Mouse (Mus musculus) CH12.LX (cell line): ENCODE measurements at regions not wholly inside any gene's neighbourhood (a gene's known extent, or its start where the extent isn't known, plus 50 kb on each side); places are given as distances from the start of the nearest gene placed in this dataset.
A peak's percentile ranks its signal among the peaks of the same experiment; 100 is the strongest.

Experiments used
- DNase-seq: peaks from one replicate; pipeline ENCODE4 v3.0.0-alpha.2; 2013; ENCODE audit errors: extremely low read depth
- H3K27ac ChIP-seq: 2 replicates; pipeline ENCODE4 v1.5.1; 2012; ENCODE audit warnings: low read depth, mild to moderate bottlenecking, control low read depth, moderate library complexity; ENCODE audit not compliant: insufficient read depth
- H3K27me3 ChIP-seq: replicated peaks from 2 replicates; pipeline ENCODE3; 2012; ENCODE audit warnings: inconsistent platforms
- H3K36me3 ChIP-seq, 2 experiments: replicated peaks in 1 of 2; 2 replicates each; pipeline versions ENCODE3 to v1.6.1; 2012; ENCODE audit warnings: inconsistent platforms in 1 of 2, low read length in 1 of 2, mild to moderate bottlenecking in 1 of 2, mixed read lengths in 1 of 2, moderate library complexity in 1 of 2; ENCODE audit not compliant: control insufficient read depth in 1 of 2, insufficient read depth in 1 of 2
- H3K4me1 ChIP-seq, 2 experiments: 2 replicates each; pipeline ENCODE4 v1.6.1; 2012; ENCODE audit warnings: inconsistent platforms in 1 of 2, moderate library complexity in 1 of 2; ENCODE audit not compliant: insufficient read depth in 2 of 2, control insufficient read depth in 1 of 2
- H3K4me2 ChIP-seq: 2 replicates; pipeline ENCODE4 v1.6.1; 2012; ENCODE audit warnings: low read depth, mild to moderate bottlenecking, control low read depth; ENCODE audit not compliant: poor library complexity, insufficient read depth, severe bottlenecking
- H3K4me3 ChIP-seq, 3 experiments: fragments of 150-350 bp in 1 of 3; sonication (generic) in 1 of 3; replicated peaks in 1 of 3; 2 replicates each; pipeline versions ENCODE3 to v1.5.1; 2011 to 2012; ENCODE audit warnings: low read depth in 2 of 3, low read length in 2 of 3, mild to moderate bottlenecking in 2 of 3, moderate library complexity in 2 of 3, control low read depth in 1 of 3, improper control_type of control experiment in 1 of 3, inconsistent platforms in 1 of 3, mixed read lengths in 1 of 3; ENCODE audit not compliant: poor library complexity in 1 of 3
- H3K79me2 ChIP-seq: replicated peaks from 2 replicates; pipeline ENCODE4 v1.6.1; 2012; ENCODE audit warnings: mild to moderate bottlenecking, moderate library complexity; ENCODE audit not compliant: control insufficient read depth, poor library complexity, insufficient read depth, severe bottlenecking; ENCODE audit errors: extremely low read depth
- H3K9ac ChIP-seq: 2 replicates; pipeline ENCODE4 v1.6.1; 2012; ENCODE audit warnings: low read depth, mild to moderate bottlenecking, control low read depth, moderate library complexity; ENCODE audit not compliant: insufficient read depth
- H3K9me3 ChIP-seq: replicated peaks from 2 replicates; pipeline ENCODE3; 2012; ENCODE audit warnings: low read length, inconsistent platforms, mixed read lengths
- BHLHE40 ChIP-seq: IDR thresholded peaks from 2 replicates; pipeline ENCODE4 v1.6.1; 2011; ENCODE audit warnings: mild to moderate bottlenecking, low read depth, low read length, improper control_type of control experiment
- CHD2 ChIP-seq: IDR thresholded peaks from 2 replicates; pipeline ENCODE4 v1.6.1; 2011; ENCODE audit warnings: low read length, improper control_type of control experiment
- ELF1 ChIP-seq: IDR thresholded peaks from 2 replicates; pipeline ENCODE4 v1.6.1; 2014; ENCODE audit warnings: low read depth, mild to moderate bottlenecking, inconsistent platforms, low read length, improper control_type of control experiment
- EP300 ChIP-seq: IDR thresholded peaks from 2 replicates; pipeline ENCODE4 v1.6.1; 2011; ENCODE audit warnings: low read length, improper control_type of control experiment
- ETS1 ChIP-seq: conservative IDR thresholded peaks from 2 replicates; pipeline ENCODE4 v1.6.1; 2012; ENCODE audit warnings: low read depth, mild to moderate bottlenecking, inconsistent platforms, low read length, improper control_type of control experiment, moderate library complexity
- HCFC1 ChIP-seq: IDR thresholded peaks from 2 replicates; pipeline ENCODE4 v1.6.1; 2012; ENCODE audit warnings: low read depth, mild to moderate bottlenecking, inconsistent platforms, low read length, improper control_type of control experiment
- JUND ChIP-seq: conservative IDR thresholded peaks from 2 replicates; pipeline ENCODE4 v1.6.1; 2011; ENCODE audit warnings: low read depth, low read length, improper control_type of control experiment
- MAX ChIP-seq: IDR thresholded peaks from 2 replicates; pipeline ENCODE4 v1.6.1; 2011; ENCODE audit warnings: low read length, improper control_type of control experiment
- MEF2A ChIP-seq: IDR thresholded peaks from 2 replicates; pipeline ENCODE4 v1.6.1; 2014; ENCODE audit warnings: low read depth, mild to moderate bottlenecking, inconsistent platforms, low read length, improper control_type of control experiment, borderline replicate concordance
- MYC ChIP-seq: IDR thresholded peaks from 2 replicates; pipeline ENCODE4 v1.6.1; 2011; ENCODE audit warnings: low read depth, mild to moderate bottlenecking, improper control_type of control experiment, low read length
- NELFE ChIP-seq: IDR thresholded peaks from 2 replicates; pipeline ENCODE4 v1.6.1; 2011; ENCODE audit warnings: low read depth, low read length, improper control_type of control experiment
- NRF1 ChIP-seq: IDR thresholded peaks from 2 replicates; pipeline ENCODE4 v1.6.1; 2014; ENCODE audit warnings: low read depth, mild to moderate bottlenecking, inconsistent platforms, low read length, improper control_type of control experiment, moderate library complexity
- PAX5 ChIP-seq: IDR thresholded peaks from 2 replicates; pipeline ENCODE4 v1.6.1; 2012; ENCODE audit warnings: low read length, inconsistent platforms, mixed read lengths
- RAD21 ChIP-seq: IDR thresholded peaks from 2 replicates; pipeline ENCODE4 v1.6.1; 2011; ENCODE audit warnings: low read depth, mild to moderate bottlenecking, low read length, improper control_type of control experiment, moderate library complexity
- RCOR1 ChIP-seq: conservative IDR thresholded peaks from 2 replicates; pipeline ENCODE4 v1.6.1; 2012; ENCODE audit warnings: low read depth, mild to moderate bottlenecking, inconsistent platforms, low read length, improper control_type of control experiment
- TCF12 ChIP-seq: IDR thresholded peaks from 2 replicates; pipeline ENCODE4 v1.6.1; 2014; ENCODE audit warnings: low read depth, mild to moderate bottlenecking, inconsistent platforms, low read length, improper control_type of control experiment
- ZKSCAN1 ChIP-seq: IDR thresholded peaks from 2 replicates; pipeline ENCODE4 v1.6.1; 2012; ENCODE audit warnings: low read depth, inconsistent platforms, low read length, improper control_type of control experiment, borderline replicate concordance
- dilution Hi-C: fragments of 300-500 bp; cut with MboI; formaldehyde crosslinking; loops from 2 replicates; pipeline ENCODE4 v1.14.3; 2020; ENCODE audit warnings: low sequenced_read_pairs; ENCODE audit not compliant: extremely low pct_unique_long_range_greater_than_20kb, extremely low pct_ligation_motif_present
- in situ Hi-C: fragments of 300-500 bp; cut with MboI; formaldehyde crosslinking; loops from 3 replicates; pipeline ENCODE4 v1.14.3; 2019; ENCODE audit warnings: low sequenced_read_pairs, low pct_ligation_motif_present, low pct_unique_long_range_greater_than_20kb, mixed read lengths

DNA sequence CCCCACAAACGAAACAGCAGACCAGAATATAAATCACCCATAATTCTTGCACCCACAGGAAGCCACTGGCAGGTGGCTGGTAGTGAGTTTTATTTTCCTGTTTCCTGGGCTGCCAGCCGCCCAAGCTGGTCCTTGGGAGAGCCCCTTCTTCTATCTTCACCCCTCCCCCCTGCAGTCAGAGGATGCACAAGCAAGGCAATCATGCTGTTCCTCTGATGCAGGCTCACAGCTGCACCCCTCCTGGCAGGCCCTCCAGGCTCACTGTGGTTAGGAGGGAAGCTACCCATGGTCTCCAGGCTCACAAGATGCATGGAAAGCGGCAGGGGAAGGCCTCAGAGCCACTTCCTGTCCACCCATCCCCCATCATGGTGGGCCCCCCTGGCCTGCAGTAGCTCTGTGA lies 79.3 kb upstream of the Aldh1b1 start:
- Histone ChIP-seq H3K9me3 (no peaks in the 10 kb centered on the region), H3K27me3 (no peaks in the 10 kb centered on the region), H3K79me2 (no peaks in the 10 kb centered on the region), H3K27ac (no peak overlapping the region), H3K4me1 (peaks cover 17 to 92% of the 10 kb centered on the region in 2 experiments), H3K9ac (no peak overlapping the region), H3K4me2 (0 out of 2 replicates have a peak overlapping the region, but pooled peaks have one; percentile 12), H3K36me3 (no peaks in the 10 kb centered on the region), H3K4me3 (no peak overlapping the region)
- dilution Hi-C loops = no loop called here
- in situ Hi-C loops = no loop called here
- peak; percentile 96 for DNase-seq
- TF ChIP-seq MAX (peak; percentile 47; the same call in 1 of the 2 replicates), NRF1 (0 out of 2 replicates have a peak, but pooled peaks have one; percentile 26), BHLHE40 (peak; percentile 71), CHD2 (peak; percentile 85), JUND (no peak), EP300 (peak; percentile 82), MEF2A (peak; percentile 67), RCOR1 (0 out of 2 replicates have a peak, but pooled peaks have one; percentile 47), ELF1 (0 out of 2 replicates have a peak, but pooled peaks have one; percentile 33), ETS1 (peak; percentile 79), HCFC1 (0 out of 2 replicates have a peak, but pooled peaks have one; percentile 24), TCF12 (peak; percentile 90; the same call in 1 of the 2 replicates), PAX5 (no peak), MYC (0 out of 2 replicates have a peak, but pooled peaks have one; percentile 12), RAD21 (peak; percentile 1), NELFE (no peak; the same call in 1 of the 2 replicates)

DNA sequence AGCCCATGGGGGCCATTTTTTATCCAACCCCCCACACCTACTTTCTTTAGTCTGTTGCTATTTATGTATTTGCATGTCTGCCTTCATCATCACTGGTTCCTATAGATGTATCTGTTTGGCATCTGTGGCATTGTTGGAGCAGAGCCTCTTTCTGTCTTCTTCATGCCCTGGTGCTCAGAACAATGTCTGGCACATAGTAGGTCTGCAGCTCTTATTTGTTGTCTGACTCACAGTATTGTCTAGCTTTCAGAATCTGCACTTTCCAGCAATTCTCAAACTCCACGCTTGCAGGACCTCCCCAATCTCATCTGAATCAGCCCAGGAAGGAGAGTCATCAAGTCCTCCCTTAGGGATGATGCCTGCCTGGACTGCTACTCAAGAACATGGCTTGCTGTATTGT lies 82.9 kb upstream of the Aldh1b1 start:
- dilution Hi-C loops = no loop called here

More for the DNA sequence above, 82.9 kb upstream of the Aldh1b1 start:
- no peak overlapping the region for H3K4me2 ChIP-seq
- H3K27ac ChIP-seq = no peak overlapping the region
- TF ChIP-seq ZKSCAN1 = peak; percentile 81
- no peak for TF ChIP-seq EP300
- H3K9ac ChIP-seq = no peak overlapping the region
- no peaks in the 10 kb centered on the region for H3K79me2 ChIP-seq
- no peaks in the 10 kb centered on the region for H3K9me3 ChIP-seq
- no peak overlapping the region for H3K4me3 ChIP-seq
- no peaks in the 10 kb centered on the region for H3K36me3 ChIP-seq
- peaks cover 15 to 70% of the 10 kb centered on the region in 2 experiments for H3K4me1 ChIP-seq
- in situ Hi-C loops = no loop called here
- no peaks in the 10 kb centered on the region for H3K27me3 ChIP-seq
- no peak for DNase-seq
